Mouse (Mus musculus): ENCODE measurements around the gene Spint2. TPM values are rescaled to one million over a fixed set of nuclear protein-coding genes. Genes with fewer than 3 reads are reported as not detected.

Spint2 gene
- polyA plus RNA-seq, 1 experiment = 426 TPM

DNA sequence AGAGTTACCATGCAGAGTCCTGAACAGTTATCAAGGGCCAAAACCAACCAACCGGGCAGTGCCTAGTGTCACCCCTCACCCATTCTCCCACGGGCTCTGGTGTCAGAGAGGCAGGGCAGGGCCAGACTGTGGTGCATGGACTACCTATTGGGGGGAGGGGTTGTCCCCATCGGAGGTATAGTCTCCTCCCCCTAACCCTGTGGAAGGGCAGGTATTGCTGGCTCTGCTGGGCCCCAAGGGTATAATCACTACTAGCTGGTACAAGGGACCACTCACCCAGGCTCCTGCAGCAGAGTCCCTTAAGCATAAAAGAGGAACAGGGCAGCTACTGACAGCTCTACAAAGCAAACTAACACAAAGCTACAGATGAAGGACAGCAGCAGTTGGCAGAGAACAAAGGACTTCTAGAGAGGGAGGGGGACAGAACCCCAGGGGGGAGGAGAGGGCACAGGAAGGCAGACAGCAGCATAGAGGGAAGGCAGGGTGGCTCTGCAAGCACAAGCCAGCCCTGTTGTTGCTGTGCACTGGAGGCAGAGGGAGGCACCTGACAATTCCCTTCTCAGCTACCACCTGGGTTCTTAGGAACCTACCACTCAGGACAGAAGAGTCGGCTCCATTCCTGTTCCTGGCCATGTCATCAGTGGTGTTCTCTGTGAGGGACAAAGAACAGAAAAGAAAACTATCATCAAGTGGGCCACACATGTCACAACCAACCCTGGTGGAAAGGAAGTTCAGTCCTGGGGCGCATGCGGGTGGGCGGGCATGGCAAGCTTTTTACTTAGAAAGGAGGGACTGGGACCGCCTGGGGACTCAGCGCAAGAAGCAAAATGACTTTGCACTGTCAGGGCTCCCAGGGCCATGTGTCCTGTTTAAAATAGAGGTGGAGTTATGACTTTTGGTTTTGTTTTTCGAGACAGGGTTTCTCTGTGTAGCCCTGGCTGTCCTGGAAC, 21.7 kb downstream of the Spint2 start:
- Histone ChIP-seq H3K4me1 (replicated peaks; ENCODE audit: control insufficient read depth, insufficient read depth, low read length) (peaks cover 24% of the 10 kb centered on the region), H3K4me3 (ENCODE audit: control insufficient read depth, insufficient read depth, low read length) (no peak overlapping the region), H3K27ac (ENCODE audit: control insufficient read depth, insufficient read depth, low read length) (peak overlapping the region; percentile 63), H3K36me3 (ENCODE audit: control insufficient read depth, insufficient read depth, low read length) (peaks cover 48% of the 10 kb centered on the region), H3K27me3 (ENCODE audit: control insufficient read depth, insufficient read depth, low read length) (no peaks in the 10 kb centered on the region)
- peak; percentile 52 for DNase-seq
- no peak for TF ChIP-seq CTCF (IDR thresholded peaks at IDR 0.05; ENCODE audit: borderline replicate concordance, control insufficient read depth, extremely low read depth, insufficient read depth, low read length, poor library complexity)
- TF ChIP-seq POLR2A (IDR thresholded peaks at IDR 0.05; ENCODE audit: control insufficient read depth, extremely low read depth, insufficient read depth, low read length, poor library complexity) = no peak
- WGBS = 63% methylated on average over 10 of the region's 10 CpGs

GRCm38 (mm10) chr7:29257368-29257767, 24.3 kb downstream of the Spint2 start:
- peaks cover 51% of the 10 kb centered on the region for H3K36me3 ChIP-seq (ENCODE audit: control insufficient read depth, insufficient read depth, low read length)
- H3K27me3 ChIP-seq (ENCODE audit: control insufficient read depth, insufficient read depth, low read length) = no peaks in the 10 kb centered on the region
- no peak overlapping the region for H3K4me3 ChIP-seq (ENCODE audit: control insufficient read depth, insufficient read depth, low read length)
- DNase-seq = no peak
- 100% methylated on average over 1 of the region's 1 CpGs for WGBS
- TF ChIP-seq CTCF (IDR thresholded peaks at IDR 0.05; ENCODE audit: borderline replicate concordance, control insufficient read depth, extremely low read depth, insufficient read depth, low read length, poor library complexity) = no peak
- no peak for TF ChIP-seq POLR2A (IDR thresholded peaks at IDR 0.05; ENCODE audit: control insufficient read depth, extremely low read depth, insufficient read depth, low read length, poor library complexity)
- H3K4me1 ChIP-seq (replicated peaks; ENCODE audit: control insufficient read depth, insufficient read depth, low read length) = peaks cover 31% of the 10 kb centered on the region
- no peak overlapping the region for H3K27ac ChIP-seq (ENCODE audit: control insufficient read depth, insufficient read depth, low read length)

DNA sequence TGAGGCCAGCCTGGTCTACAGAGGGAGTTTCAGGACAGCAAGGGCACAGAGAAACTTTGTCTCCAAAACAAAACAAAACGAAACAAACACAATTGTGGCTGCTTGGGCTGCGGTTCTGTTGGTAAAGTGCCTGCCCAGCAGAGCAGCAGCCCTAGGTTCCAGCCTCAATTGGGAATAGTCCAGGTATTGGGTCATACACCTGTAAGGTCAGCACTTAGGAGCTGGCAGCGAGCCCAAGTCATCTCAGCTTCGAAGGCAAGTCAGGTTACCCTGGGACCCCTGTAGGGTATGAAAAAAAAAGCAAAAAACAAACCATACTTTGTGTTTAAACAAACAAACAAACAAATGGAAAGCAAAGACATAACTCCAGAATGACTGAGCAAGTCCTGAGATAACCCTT, 25.8 kb downstream of the Spint2 start:
- Histone ChIP-seq H3K27me3 (ENCODE audit: control insufficient read depth, insufficient read depth, low read length) (no peaks in the 10 kb centered on the region), H3K27ac (ENCODE audit: control insufficient read depth, insufficient read depth, low read length) (no peak overlapping the region), H3K36me3 (ENCODE audit: control insufficient read depth, insufficient read depth, low read length) (peaks cover 51% of the 10 kb centered on the region), H3K4me3 (ENCODE audit: control insufficient read depth, insufficient read depth, low read length) (no peak overlapping the region), H3K4me1 (replicated peaks; ENCODE audit: control insufficient read depth, insufficient read depth, low read length) (peaks cover 35% of the 10 kb centered on the region)
- DNase-seq = no peak
- TF ChIP-seq POLR2A (IDR thresholded peaks at IDR 0.05; ENCODE audit: control insufficient read depth, extremely low read depth, insufficient read depth, low read length, poor library complexity) (no peak), CTCF (IDR thresholded peaks at IDR 0.05; ENCODE audit: borderline replicate concordance, control insufficient read depth, extremely low read depth, insufficient read depth, low read length, poor library complexity) (no peak)
- 97% methylated on average over 4 of the region's 4 CpGs for WGBS

DNA sequence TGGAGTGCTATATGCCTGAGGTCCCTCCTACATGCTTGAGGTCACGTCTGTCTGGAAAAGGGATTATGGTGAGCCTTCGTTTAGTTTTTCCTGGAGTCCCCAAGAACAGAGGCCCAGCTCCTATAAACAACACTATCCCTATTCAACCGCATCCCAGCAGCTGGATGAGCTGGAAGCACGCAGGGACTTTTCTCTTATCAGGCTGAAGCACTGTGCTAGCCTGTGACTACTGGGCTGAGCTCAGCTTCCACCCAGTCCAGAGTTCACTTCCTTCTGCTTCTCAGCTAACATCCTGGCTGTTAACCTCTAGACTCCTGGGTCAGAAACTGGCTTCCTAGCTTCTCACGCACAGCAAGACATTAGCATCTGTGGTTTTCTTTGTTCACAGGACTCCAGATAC, 27.9 kb downstream of the Spint2 start:
- Histone ChIP-seq H3K27ac (ENCODE audit: control insufficient read depth, insufficient read depth, low read length) (no peak overlapping the region), H3K36me3 (ENCODE audit: control insufficient read depth, insufficient read depth, low read length) (peaks cover 40% of the 10 kb centered on the region), H3K4me3 (ENCODE audit: control insufficient read depth, insufficient read depth, low read length) (no peak overlapping the region), H3K4me1 (replicated peaks; ENCODE audit: control insufficient read depth, insufficient read depth, low read length) (peaks cover 33% of the 10 kb centered on the region), H3K27me3 (ENCODE audit: control insufficient read depth, insufficient read depth, low read length) (no peaks in the 10 kb centered on the region)
- no peak for DNase-seq
- 77% methylated on average over 5 of the region's 5 CpGs for WGBS
- TF ChIP-seq POLR2A (IDR thresholded peaks at IDR 0.05; ENCODE audit: control insufficient read depth, extremely low read depth, insufficient read depth, low read length, poor library complexity) (no peak), CTCF (IDR thresholded peaks at IDR 0.05; ENCODE audit: borderline replicate concordance, control insufficient read depth, extremely low read depth, insufficient read depth, low read length, poor library complexity) (no peak)

- DNase-seq = peak; percentile 63
- H3K4me1 ChIP-seq (replicated peaks; ENCODE audit: control insufficient read depth, insufficient read depth, low read length) = peaks cover 46% of the 10 kb centered on the region
- TF ChIP-seq CTCF (IDR thresholded peaks at IDR 0.05; ENCODE audit: borderline replicate concordance, control insufficient read depth, extremely low read depth, insufficient read depth, low read length, poor library complexity) = no peak
- TF ChIP-seq POLR2A (IDR thresholded peaks at IDR 0.05; ENCODE audit: control insufficient read depth, extremely low read depth, insufficient read depth, low read length, poor library complexity) = no peak
- peak overlapping the region; percentile 28; the same call in 1 of the 2 replicates for H3K27ac ChIP-seq (ENCODE audit: control insufficient read depth, insufficient read depth, low read length)
- H3K4me3 ChIP-seq (ENCODE audit: control insufficient read depth, insufficient read depth, low read length) = no peak overlapping the region
- no peaks in the 10 kb centered on the region for H3K27me3 ChIP-seq (ENCODE audit: control insufficient read depth, insufficient read depth, low read length)
- 25% methylated on average over 3 of the region's 3 CpGs for WGBS
- peaks cover 13% of the 10 kb centered on the region for H3K36me3 ChIP-seq (ENCODE audit: control insufficient read depth, insufficient read depth, low read length)
Observed at GRCm38 (mm10) chr7:29251166-29251565, 30.5 kb downstream of the Spint2 start.

- WGBS = 54% methylated on average over 20 of the region's 20 CpGs
- H3K36me3 ChIP-seq (ENCODE audit: control insufficient read depth, insufficient read depth, low read length) = no peaks in the 10 kb centered on the region
- H3K27me3 ChIP-seq (ENCODE audit: control insufficient read depth, insufficient read depth, low read length) = no peaks in the 10 kb centered on the region
- H3K27ac ChIP-seq (ENCODE audit: control insufficient read depth, insufficient read depth, low read length) = peak within 1 kb of the TSS; percentile 28; the same call in 1 of the 2 replicates
- H3K4me3 ChIP-seq (ENCODE audit: control insufficient read depth, insufficient read depth, low read length) = peak within 1 kb of the TSS; percentile 46
- peak; percentile 50 for DNase-seq
- no peak for TF ChIP-seq CTCF (IDR thresholded peaks at IDR 0.05; ENCODE audit: borderline replicate concordance, control insufficient read depth, extremely low read depth, insufficient read depth, low read length, poor library complexity)
- TF ChIP-seq POLR2A (IDR thresholded peaks at IDR 0.05; ENCODE audit: control insufficient read depth, extremely low read depth, insufficient read depth, low read length, poor library complexity) = 0 out of 2 replicates have a peak, but pooled peaks have one; percentile 30
- H3K4me1 ChIP-seq (replicated peaks; ENCODE audit: control insufficient read depth, insufficient read depth, low read length) = peaks cover 42% of the 10 kb centered on the region
Observed at GRCm38 (mm10) chr7:29248261-29248841, 33.4 kb downstream of the Spint2 start, which contains the start of gene 2200002D01Rik. 2200002D01Rik (minus strand) TSS chr7:29248466.

All from thymus, adult 2 months (tissue).